Mouse (Mus musculus) limb, embryonic 14.5 days (tissue): ENCODE results near the gene Smarcd3. TPM values are rescaled to one million over a fixed set of nuclear protein-coding genes. Genes with fewer than 3 reads are reported as not detected.
A peak's percentile ranks its signal among the peaks of the same experiment; 100 is the strongest.

Source experiments
- ATAC-seq: fragments of 200-750 bp; cut with Nextera tagmentation; 2 replicates; pipeline ENCODE4 v1.8.0; 2017; ENCODE audit warnings: low read depth, moderate number of reproducible peaks, moderate TSS enrichment; ENCODE audit not compliant: low FRiP score
- DNase-seq: peaks from one replicate; pipeline ENCODE4 v3.0.0-alpha.2; 2015; ENCODE audit warnings: low spot score
- H3K27ac ChIP-seq: fragments of 300-500 bp; sonication (generic); replicated peaks from 2 replicates; pipeline ENCODE4 v1.5.1; 2014; ENCODE audit warnings: low read depth, mild to moderate bottlenecking, low read length, moderate library complexity, mixed read lengths
- H3K27me3 ChIP-seq: fragments of 300-500 bp; sonication (generic); 2 replicates; pipeline ENCODE4 v1.6.1; 2014; ENCODE audit warnings: low read length, mixed read lengths; ENCODE audit not compliant: control insufficient read depth, insufficient read depth
- H3K36me3 ChIP-seq: fragments of 300-500 bp; sonication (generic); 2 replicates; pipeline ENCODE4 v1.6.1; 2014; ENCODE audit warnings: mild to moderate bottlenecking, low read length, moderate library complexity, mixed read lengths; ENCODE audit not compliant: control insufficient read depth, insufficient read depth
- H3K4me1 ChIP-seq: fragments of 300-500 bp; sonication (generic); 2 replicates; pipeline ENCODE4 v1.6.1; 2014; ENCODE audit warnings: antibody characterized with exemption, low read length, mixed read lengths; ENCODE audit not compliant: control insufficient read depth, insufficient read depth
- H3K4me2 ChIP-seq: fragments of 300-500 bp; sonication (generic); replicated peaks from 2 replicates; pipeline ENCODE4 v1.6.1; 2014; ENCODE audit warnings: low read depth, mild to moderate bottlenecking, low read length, moderate library complexity; ENCODE audit not compliant: severe bottlenecking
- H3K4me3 ChIP-seq: fragments of 300-500 bp; sonication (generic); replicated peaks from 2 replicates; pipeline ENCODE4 v1.5.1; 2014; ENCODE audit warnings: low read length
- H3K9ac ChIP-seq: fragments of 300-500 bp; sonication (generic); 2 replicates; pipeline ENCODE4 v1.6.1; 2014; ENCODE audit warnings: mild to moderate bottlenecking, low read depth, low read length, moderate library complexity; ENCODE audit not compliant: severe bottlenecking
- H3K9me3 ChIP-seq: fragments of 300-500 bp; sonication (generic); 2 replicates; pipeline ENCODE4 v1.6.1; 2016; ENCODE audit warnings: low read length; ENCODE audit not compliant: control insufficient read depth
- POLR2A ChIP-seq: fragments of 200-500 bp; IDR thresholded peaks from 2 replicates; pipeline ENCODE4 v1.8.0; 2012; ENCODE audit warnings: inconsistent platforms, mild to moderate bottlenecking, moderate library complexity, borderline replicate concordance; ENCODE audit not compliant: insufficient read depth, insufficient read length; ENCODE audit errors: extremely low read depth
- WGBS: fragments of 180-500 bp; shearing (Covaris S2); extraction: QIAGEN DNeasy Blood & Tissue Kit; methylation state at CpG from one replicate; pipeline ENCODE4 v1.1.7; 2014; 5-methylcytosine and 5-hydroxymethylcytosine counted together
- polyA plus RNA-seq, 2 experiments: library from polyadenylated mRNA; depleted of rRNA in 1 of 2; stranded (reverse) in 1 of 2; unstranded in 1 of 2; fragments of >200 nt; fragmentation: Nextera tagmentation in 1 of 2; extraction: Ambion mirVana in 1 of 2; gene quantifications; 2 replicates each; pipeline versions ENCODE4 v1.2.1 to v1.2.3; 2012 to 2014

Smarcd3 gene
- polyA plus RNA-seq, 2 experiments = 52.7 to 91.5 TPM

DNA sequence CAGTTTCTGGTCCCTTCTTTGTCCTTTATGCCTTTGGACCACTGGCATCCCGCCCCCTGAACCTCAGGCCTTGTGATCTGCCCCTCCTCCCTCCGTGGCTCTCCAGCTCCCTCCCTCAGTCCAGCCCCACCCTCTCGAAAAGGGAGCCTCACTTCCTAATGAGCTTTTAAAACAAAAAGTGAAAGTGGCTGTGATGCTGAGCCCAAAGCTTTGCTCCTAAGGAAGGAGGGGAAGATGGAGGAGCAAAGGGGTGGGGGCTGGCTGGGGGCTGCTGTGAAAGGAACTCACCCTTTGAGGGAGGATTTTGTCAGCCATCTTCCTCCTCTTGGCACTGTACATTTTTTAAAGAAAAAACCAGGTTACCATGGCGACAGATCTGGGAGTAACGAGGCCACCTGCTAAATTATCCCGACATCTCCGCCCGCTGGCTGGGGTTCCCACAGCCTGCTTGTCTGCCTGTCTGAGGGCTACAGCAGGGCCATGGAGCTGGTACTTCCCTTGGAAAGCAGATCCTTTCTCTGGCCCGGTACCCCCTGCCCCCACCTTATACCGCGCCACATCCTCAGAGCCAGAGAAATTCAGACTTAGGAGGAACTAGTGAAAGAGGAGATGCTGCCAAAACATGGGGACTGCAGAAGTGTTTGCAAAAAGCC is 27.6 kb downstream of the Smarcd3 start:
- H3K36me3 ChIP-seq = peaks cover 52% of the 10 kb centered on the region
- peaks cover 37% of the 10 kb centered on the region for H3K4me1 ChIP-seq
- H3K4me3 ChIP-seq = no peak overlapping the region
- H3K27ac ChIP-seq = no peak overlapping the region
- no peak overlapping the region; the same call in 1 of the 2 replicates for H3K4me2 ChIP-seq
- ATAC-seq (no peak), DNase-seq (no peak)
- no peak overlapping the region for H3K9ac ChIP-seq
- no peak for TF ChIP-seq POLR2A
- H3K27me3 ChIP-seq = no peaks in the 10 kb centered on the region
- H3K9me3 ChIP-seq = no peaks in the 10 kb centered on the region
- WGBS = 22% methylated on average over 11 of the region's 11 CpGs

DNA sequence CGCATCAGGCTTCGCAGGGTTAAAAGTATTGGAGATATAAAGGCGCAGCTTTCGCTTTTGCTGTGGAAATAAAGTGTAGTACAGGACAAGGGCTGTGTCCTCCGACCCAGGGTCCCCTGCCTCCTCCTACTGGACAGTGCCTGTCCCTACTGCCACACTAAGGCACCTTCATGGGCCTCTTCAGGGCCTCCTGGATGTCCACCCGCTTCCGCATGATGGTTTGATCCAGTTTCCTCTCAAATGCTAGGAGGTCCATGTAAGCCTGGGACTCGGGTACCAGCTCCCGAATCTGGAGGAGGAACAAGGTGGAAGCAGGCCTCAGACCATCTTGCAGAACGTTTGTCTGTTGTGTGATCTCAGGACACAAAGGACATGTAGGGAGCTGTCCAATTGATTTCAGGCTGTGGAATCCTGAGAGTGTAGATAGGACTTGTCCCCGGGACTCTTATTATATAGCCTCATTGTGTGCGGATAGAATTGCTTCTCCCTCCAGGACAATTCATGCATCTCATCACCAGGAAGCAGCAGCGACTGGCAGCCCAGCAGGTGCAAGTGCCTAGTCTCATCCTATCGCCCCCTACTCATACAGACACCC is 28.3 kb downstream of the Smarcd3 start:
- no peak overlapping the region for H3K4me2 ChIP-seq
- H3K27me3 ChIP-seq = no peaks in the 10 kb centered on the region

DNA sequence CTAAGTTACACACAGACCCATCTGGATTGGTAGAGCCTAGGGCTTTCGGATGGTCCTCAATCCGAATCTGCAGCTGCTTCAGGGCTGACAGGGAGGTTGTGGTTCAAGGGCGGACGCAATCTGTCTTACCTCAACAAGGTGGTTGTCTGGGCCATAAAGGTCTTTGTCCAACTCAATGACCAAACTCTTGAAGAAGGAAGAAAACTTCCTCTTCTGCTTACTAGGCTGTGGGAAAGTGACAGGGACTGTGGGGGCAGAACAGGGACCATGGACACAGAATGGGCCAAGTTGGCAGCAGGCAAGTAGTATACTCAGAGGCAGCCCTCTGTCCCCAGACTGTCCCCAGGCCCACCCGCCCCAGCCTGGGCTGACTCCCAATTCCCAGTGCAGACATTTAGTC is 28.9 kb downstream of the Smarcd3 start:
- Histone ChIP-seq H3K4me2 (no peak overlapping the region), H3K4me1 (peaks cover 30% of the 10 kb centered on the region), H3K9ac (no peak overlapping the region), H3K36me3 (peaks cover 65% of the 10 kb centered on the region), H3K4me3 (no peak overlapping the region), H3K9me3 (no peaks in the 10 kb centered on the region), H3K27me3 (no peaks in the 10 kb centered on the region), H3K27ac (no peak overlapping the region)
- TF ChIP-seq POLR2A = no peak
- 88% methylated on average over 5 of the region's 5 CpGs for WGBS
- DNase-seq (no peak), ATAC-seq (no peak)

More for the DNA sequence above, 28.3 kb downstream of the Smarcd3 start:
- Histone ChIP-seq H3K9ac (no peak overlapping the region), H3K4me3 (no peak overlapping the region), H3K36me3 (peaks cover 59% of the 10 kb centered on the region), H3K9me3 (no peaks in the 10 kb centered on the region), H3K27ac (no peak overlapping the region), H3K4me1 (peaks cover 37% of the 10 kb centered on the region)
- no peak for TF ChIP-seq POLR2A
- WGBS = 70% methylated on average over 14 of the region's 14 CpGs
- ATAC-seq = no peak
- no peak for DNase-seq

DNA sequence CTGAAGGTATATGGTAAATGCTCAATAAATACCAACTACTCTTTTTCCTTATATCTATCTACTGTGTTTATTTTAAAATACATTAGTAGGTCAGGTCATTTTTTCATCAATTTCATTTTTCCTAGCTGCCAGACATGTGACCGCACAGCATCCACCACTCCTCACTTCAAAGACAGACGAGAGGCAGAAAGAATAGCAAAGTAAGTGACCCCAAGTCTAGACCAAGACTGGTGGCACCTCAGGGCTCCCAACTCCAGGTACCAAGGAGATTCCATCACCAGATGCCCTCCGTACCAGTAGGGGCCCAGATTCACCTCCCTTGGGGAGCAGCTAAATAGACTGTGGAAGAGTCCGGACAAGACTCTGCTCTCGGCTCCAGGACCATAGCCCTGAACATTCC is 29.9 kb downstream of the Smarcd3 start:
- H3K27me3 ChIP-seq = no peaks in the 10 kb centered on the region
- peaks cover 26% of the 10 kb centered on the region for H3K4me1 ChIP-seq
- TF ChIP-seq POLR2A = no peak
- ATAC-seq (no peak), DNase-seq (no peak)
- peaks cover 72% of the 10 kb centered on the region for H3K36me3 ChIP-seq
- no peaks in the 10 kb centered on the region for H3K9me3 ChIP-seq
- no peak overlapping the region for H3K9ac ChIP-seq
- H3K27ac ChIP-seq = no peak overlapping the region
- 95% methylated on average over 5 of the region's 5 CpGs for WGBS
- H3K4me3 ChIP-seq = no peak overlapping the region
- H3K4me2 ChIP-seq = no peak overlapping the region

DNA sequence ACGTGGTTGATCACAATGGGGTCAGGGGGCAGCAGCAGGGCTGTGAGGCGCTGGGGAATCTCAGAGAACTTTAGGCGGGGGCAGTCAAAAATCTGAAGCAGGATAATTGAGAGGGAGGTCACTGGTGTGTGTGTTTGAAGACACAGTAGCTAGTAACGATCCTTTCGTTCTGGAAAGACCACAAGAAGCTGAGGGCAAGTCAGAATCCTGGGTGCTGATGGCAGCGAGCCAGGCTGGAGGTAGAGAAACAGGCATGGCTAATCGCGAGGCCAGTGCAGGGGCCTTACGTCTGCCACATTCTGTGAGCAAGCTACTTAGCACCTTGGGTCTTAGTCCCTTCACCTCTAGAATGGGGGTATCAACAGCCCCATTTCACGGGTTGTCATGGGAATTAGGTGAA is 30.3 kb downstream of the Smarcd3 start:
- Histone ChIP-seq H3K9ac (0 out of 2 replicates have a peak overlapping the region, but pooled peaks have one; percentile 21), H3K9me3 (no peaks in the 10 kb centered on the region), H3K4me1 (peaks cover 22% of the 10 kb centered on the region), H3K4me3 (no peak overlapping the region), H3K27ac (no peak overlapping the region), H3K4me2 (no peak overlapping the region), H3K36me3 (peaks cover 76% of the 10 kb centered on the region), H3K27me3 (no peaks in the 10 kb centered on the region)
- TF ChIP-seq POLR2A = no peak
- no peak for DNase-seq
- 71% methylated on average over 10 of the region's 10 CpGs for WGBS
- ATAC-seq = no peak
